Mouse (Mus musculus): ENCODE measurements at regions not wholly inside any gene's neighbourhood (a gene's known extent, or its start where the extent isn't known, plus 50 kb on each side); places are given as distances from the start of the nearest gene placed in this dataset.
"Not testable (repeated sequence)": the region's sequence is repeated elsewhere in the genome, so short reads cannot be mapped to it uniquely, and the experiment has no call there.

DNA sequence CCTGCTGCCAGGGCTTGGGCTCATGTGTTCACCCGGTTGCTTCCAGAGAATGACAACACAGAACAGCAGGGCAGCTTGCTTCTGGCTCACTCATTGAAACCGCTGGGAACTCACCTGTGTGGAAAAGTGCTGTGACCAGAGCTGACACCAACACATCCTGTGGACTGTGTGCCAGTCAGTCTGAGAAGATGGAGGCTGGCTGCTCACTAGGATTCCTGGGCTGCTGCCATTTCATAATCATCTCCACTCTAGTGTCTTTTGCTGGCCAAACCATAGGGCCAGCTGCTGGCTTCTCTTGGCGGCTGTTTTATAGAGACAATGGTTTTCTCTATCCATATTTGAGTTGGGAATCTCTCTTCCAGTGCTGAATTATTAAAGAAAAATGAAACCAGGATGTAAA, 138.1 kb downstream of the Brms1l start:
- 78% methylated on average over 3 of the region's 3 CpGs for WGBS
- H3K4me3 ChIP-seq (ENCODE audit: low read depth, low read length), result no peak overlapping the region
- H3K27ac ChIP-seq (ENCODE audit: insufficient read depth, low read depth, low read length), result no peak overlapping the region
- no peaks in the 10 kb centered on the region for H3K27me3 ChIP-seq (ENCODE audit: control insufficient read depth, insufficient read depth, low read length)
- TF ChIP-seq CTCF (IDR thresholded peaks at IDR 0.05; ENCODE audit: extremely low read depth, insufficient read length, insufficient replicate concordance, low read depth, low read length), result no peak
- TF ChIP-seq POLR2A (IDR thresholded peaks at IDR 0.05; ENCODE audit: low read depth, low read length), result no peak
- H3K36me3 ChIP-seq (ENCODE audit: control insufficient read depth, insufficient read depth, low read length), result no peaks in the 10 kb centered on the region
- H3K4me1 ChIP-seq (ENCODE audit: control insufficient read depth, insufficient read depth, insufficient read length, low read length), result no peaks in the 10 kb centered on the region

DNA sequence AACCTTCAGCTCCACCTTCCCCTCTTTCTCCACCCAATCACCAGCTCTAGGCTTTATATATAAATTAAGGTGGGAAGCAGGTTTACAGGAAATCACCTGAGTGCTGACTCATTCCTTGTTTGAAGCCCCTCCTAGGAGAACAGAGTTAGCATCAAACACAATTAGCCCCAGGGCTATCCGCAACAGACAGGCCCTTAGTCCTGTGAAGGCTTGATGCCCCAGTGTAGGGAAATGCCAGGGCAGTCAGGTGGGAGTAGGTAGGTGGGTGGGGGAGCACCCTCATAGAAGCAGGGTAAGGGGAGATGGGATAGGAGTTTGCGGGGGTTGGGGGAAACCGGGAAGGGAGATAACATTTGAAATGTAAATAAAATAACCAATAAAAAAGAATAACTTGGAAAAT, 123.2 kb downstream of the Brms1l start:
- WGBS, result 72% methylated on average over 3 of the region's 3 CpGs
- H3K27ac ChIP-seq (ENCODE audit: insufficient read depth, low read depth, low read length); H3K4me1 ChIP-seq (ENCODE audit: control insufficient read depth, insufficient read depth, insufficient read length, low read length); H3K4me3 ChIP-seq (ENCODE audit: low read depth, low read length); H3K36me3 ChIP-seq (ENCODE audit: control insufficient read depth, insufficient read depth, low read length); H3K27me3 ChIP-seq (ENCODE audit: control insufficient read depth, insufficient read depth, low read length): not testable (repeated sequence)

DNA sequence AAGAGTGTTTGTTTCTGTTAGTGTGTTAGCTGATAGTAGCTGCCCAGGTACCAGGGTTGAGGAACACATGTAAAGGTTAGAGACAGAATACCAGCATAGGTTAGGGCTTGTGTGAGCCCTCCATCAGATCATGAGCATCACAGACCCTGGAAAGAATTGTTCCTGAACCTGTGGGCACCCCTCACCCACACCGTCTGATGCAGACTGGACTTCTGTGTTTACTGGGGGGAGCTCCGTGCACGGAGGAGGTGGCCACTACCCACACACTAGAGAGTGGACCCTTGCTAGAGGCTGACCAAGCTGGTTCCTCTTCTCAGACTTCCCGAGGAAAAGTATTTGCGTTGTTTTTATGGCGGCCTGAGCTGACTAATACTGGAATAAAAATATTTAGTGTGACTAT, 104.4 kb downstream of the Brms1l start:
- Histone ChIP-seq H3K27me3 (ENCODE audit: control insufficient read depth, insufficient read depth, low read length) (no peaks in the 10 kb centered on the region), H3K4me1 (ENCODE audit: control insufficient read depth, insufficient read depth, insufficient read length, low read length) (no peaks in the 10 kb centered on the region), H3K36me3 (ENCODE audit: control insufficient read depth, insufficient read depth, low read length) (no peaks in the 10 kb centered on the region), H3K27ac (ENCODE audit: insufficient read depth, low read depth, low read length) (no peak overlapping the region), H3K4me3 (ENCODE audit: low read depth, low read length) (no peak overlapping the region)
- 82% methylated on average over 6 of the region's 6 CpGs for WGBS
- TF ChIP-seq POLR2A (IDR thresholded peaks at IDR 0.05; ENCODE audit: low read depth, low read length) (no peak), CTCF (IDR thresholded peaks at IDR 0.05; ENCODE audit: extremely low read depth, insufficient read length, insufficient replicate concordance, low read depth, low read length) (no peak)

DNA sequence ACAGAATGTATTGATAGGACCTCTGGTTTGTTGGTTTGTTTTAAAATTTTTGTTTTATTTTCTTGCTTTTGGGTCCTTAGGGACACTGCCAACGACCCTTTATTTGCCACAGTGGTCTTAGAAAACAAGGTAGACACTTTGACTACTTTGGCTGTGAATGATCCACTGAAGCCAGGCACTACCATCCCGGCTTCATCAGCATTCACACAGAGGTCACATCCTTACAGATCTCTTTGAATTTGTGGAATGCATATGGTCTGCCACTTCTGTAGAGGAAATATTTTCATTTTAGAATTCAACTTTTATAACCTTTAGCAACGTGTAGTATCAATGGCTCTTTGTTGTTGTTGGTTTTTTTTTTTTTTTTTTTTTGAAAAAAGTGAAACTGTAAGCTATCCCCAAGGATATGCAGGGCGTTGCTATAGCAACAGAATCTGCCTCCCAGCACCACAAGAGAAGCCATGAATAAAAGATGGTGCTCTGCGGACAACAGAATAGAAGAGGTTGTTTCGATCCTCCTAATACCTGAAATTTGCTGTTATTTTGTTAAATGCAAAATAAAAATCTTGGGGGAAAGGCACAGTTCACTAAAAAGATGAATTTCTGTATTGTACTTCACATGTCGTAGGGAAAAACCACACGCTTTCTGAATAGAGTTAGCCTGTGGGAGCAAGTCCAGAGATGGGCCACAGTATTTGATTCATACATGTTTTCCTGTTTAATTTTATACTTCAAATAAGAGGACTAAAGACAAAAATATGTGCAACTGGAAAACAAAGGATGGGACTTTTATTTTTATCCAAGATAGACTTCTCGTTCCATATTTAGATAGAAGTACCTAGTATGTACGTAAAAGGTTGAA, 103.4 kb downstream of the Brms1l start:
- 71% methylated on average over 10 of the region's 10 CpGs for WGBS
- Histone ChIP-seq H3K4me3 (ENCODE audit: low read depth, low read length) (no peak overlapping the region), H3K4me1 (ENCODE audit: control insufficient read depth, insufficient read depth, insufficient read length, low read length) (no peaks in the 10 kb centered on the region), H3K27ac (ENCODE audit: insufficient read depth, low read depth, low read length) (no peak overlapping the region), H3K36me3 (ENCODE audit: control insufficient read depth, insufficient read depth, low read length) (no peaks in the 10 kb centered on the region), H3K27me3 (ENCODE audit: control insufficient read depth, insufficient read depth, low read length) (no peaks in the 10 kb centered on the region)
- TF ChIP-seq CTCF (IDR thresholded peaks at IDR 0.05; ENCODE audit: extremely low read depth, insufficient read length, insufficient replicate concordance, low read depth, low read length) (no peak), POLR2A (IDR thresholded peaks at IDR 0.05; ENCODE audit: low read depth, low read length) (no peak)

DNA sequence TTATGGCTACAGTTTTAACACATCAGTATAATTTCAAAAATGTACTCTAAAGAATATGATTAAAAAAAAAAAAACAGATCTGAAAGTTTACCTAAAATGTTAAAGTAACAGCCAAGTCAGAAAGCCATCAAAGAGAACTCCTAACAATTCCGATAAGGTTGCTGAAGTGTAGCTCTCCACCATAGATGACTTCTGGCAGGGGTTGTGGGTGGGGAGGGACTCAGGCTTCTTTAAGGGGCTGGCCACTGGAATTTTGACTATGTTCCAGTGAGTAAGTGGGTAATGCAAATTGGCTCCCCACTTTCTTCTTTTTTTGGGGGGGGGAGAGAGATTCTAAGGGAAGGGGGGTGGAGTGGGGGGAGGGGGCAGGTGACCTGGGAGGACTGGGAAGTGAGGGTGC, 98.0 kb downstream of the Brms1l start:
- H3K36me3 ChIP-seq (ENCODE audit: control insufficient read depth, insufficient read depth, low read length), result no peaks in the 10 kb centered on the region
- H3K4me1 ChIP-seq (ENCODE audit: control insufficient read depth, insufficient read depth, insufficient read length, low read length), result no peaks in the 10 kb centered on the region
- TF ChIP-seq POLR2A (IDR thresholded peaks at IDR 0.05; ENCODE audit: low read depth, low read length) (no peak), CTCF (IDR thresholded peaks at IDR 0.05; ENCODE audit: extremely low read depth, insufficient read length, insufficient replicate concordance, low read depth, low read length) (no peak)
- no peak overlapping the region for H3K4me3 ChIP-seq (ENCODE audit: low read depth, low read length)
- no peak overlapping the region for H3K27ac ChIP-seq (ENCODE audit: insufficient read depth, low read depth, low read length)
- 49% methylated on average over 1 of the region's 1 CpGs for WGBS
- no peaks in the 10 kb centered on the region for H3K27me3 ChIP-seq (ENCODE audit: control insufficient read depth, insufficient read depth, low read length)

DNA sequence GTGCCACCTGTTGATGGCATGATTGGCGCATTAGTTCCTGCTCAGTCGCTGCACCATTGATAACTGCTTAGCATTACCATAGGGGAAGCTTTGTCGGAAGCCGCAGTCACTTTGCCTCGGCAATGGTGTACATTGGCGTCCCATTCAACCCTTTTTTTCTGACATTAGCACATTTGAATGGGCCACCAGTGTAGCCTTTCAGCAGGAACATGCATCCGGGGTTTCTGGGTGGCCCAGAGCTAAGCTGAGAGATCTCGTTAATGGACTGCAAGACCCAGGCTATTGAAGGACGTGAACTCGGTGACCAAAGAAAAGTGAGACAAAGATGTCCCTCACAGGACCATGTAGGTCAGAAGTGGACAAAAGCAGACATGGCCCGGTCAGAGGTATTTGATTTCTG, 97.3 kb downstream of the Brms1l start:
- H3K4me1 ChIP-seq (ENCODE audit: control insufficient read depth, insufficient read depth, insufficient read length, low read length), result no peaks in the 10 kb centered on the region
- WGBS, result 71% methylated on average over 11 of the region's 11 CpGs

DNA sequence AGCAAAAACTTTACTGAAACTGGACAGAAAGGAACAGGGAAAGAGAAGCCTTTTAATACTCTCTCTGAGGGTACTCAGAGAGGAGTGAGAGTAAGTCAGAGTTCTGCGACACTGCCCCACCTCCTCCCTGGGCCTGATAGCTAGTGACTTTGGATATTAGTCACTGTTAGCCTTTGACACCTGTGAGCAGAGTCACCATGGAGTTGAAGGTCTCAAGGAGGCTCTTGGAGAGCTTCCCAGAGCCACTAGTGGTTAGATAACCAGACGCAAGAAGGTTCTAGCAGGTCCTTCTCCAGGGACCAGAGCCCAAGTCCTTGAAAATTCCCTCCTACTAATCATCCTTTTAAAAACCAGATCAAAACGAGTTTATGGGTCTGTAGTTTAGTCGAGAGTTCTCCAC, 94.3 kb downstream of the Brms1l start:
- Histone ChIP-seq H3K27ac (ENCODE audit: insufficient read depth, low read depth, low read length) (no peak overlapping the region), H3K4me3 (ENCODE audit: low read depth, low read length) (no peak overlapping the region), H3K4me1 (ENCODE audit: control insufficient read depth, insufficient read depth, insufficient read length, low read length) (no peaks in the 10 kb centered on the region), H3K27me3 (ENCODE audit: control insufficient read depth, insufficient read depth, low read length) (no peaks in the 10 kb centered on the region), H3K36me3 (ENCODE audit: control insufficient read depth, insufficient read depth, low read length) (no peaks in the 10 kb centered on the region)
- TF ChIP-seq CTCF (IDR thresholded peaks at IDR 0.05; ENCODE audit: extremely low read depth, insufficient read length, insufficient replicate concordance, low read depth, low read length), result no peak
- no peak for TF ChIP-seq POLR2A (IDR thresholded peaks at IDR 0.05; ENCODE audit: low read depth, low read length)
- WGBS, result 48% methylated on average over 4 of the region's 4 CpGs

More for the DNA sequence above, 97.3 kb downstream of the Brms1l start:
- Histone ChIP-seq H3K27ac (ENCODE audit: insufficient read depth, low read depth, low read length) (no peak overlapping the region), H3K4me3 (ENCODE audit: low read depth, low read length) (no peak overlapping the region), H3K36me3 (ENCODE audit: control insufficient read depth, insufficient read depth, low read length) (no peaks in the 10 kb centered on the region), H3K27me3 (ENCODE audit: control insufficient read depth, insufficient read depth, low read length) (no peaks in the 10 kb centered on the region)
- TF ChIP-seq CTCF (IDR thresholded peaks at IDR 0.05; ENCODE audit: extremely low read depth, insufficient read length, insufficient replicate concordance, low read depth, low read length), result no peak
- TF ChIP-seq POLR2A (IDR thresholded peaks at IDR 0.05; ENCODE audit: low read depth, low read length), result no peak

Measured in small intestine, adult 2 months (tissue).